Mouse (Mus musculus) naive thymus-derived CD4-positive, alpha-beta T cell, adult 2 months (primary cell): Measurements from ENCODE around the gene Pdcl3.

Experiments used
- DNase-seq: peaks from one replicate; pipeline ENCODE4 v3.0.0-alpha.2; 2011; ENCODE audit warnings: low read depth

Pdcl3 gene

GRCm38 (mm10) chr1:38985308-38985707 is at the start of gene Pdcl3:
Pdcl3 (plus strand) TSS chr1:38985608.
- no peak for DNase-seq

- peak; percentile 80 for DNase-seq
Measured at GRCm38 (mm10) chr1:38936780-38937179, 48.6 kb upstream of the Pdcl3 start.

- no peak for DNase-seq
Measured at GRCm38 (mm10) chr1:38938849-38939248, 46.6 kb upstream of the Pdcl3 start, which contains the start of gene Nms. Nms (plus strand) TSS chr1:38939149.

- no peak for DNase-seq
Measured at GRCm38 (mm10) chr1:38939608-38940007, 45.8 kb upstream of the Pdcl3 start.

GRCm38 (mm10) chr1:38956457-38956856 is 29.0 kb upstream of the Pdcl3 start:
- no peak for DNase-seq

DNA sequence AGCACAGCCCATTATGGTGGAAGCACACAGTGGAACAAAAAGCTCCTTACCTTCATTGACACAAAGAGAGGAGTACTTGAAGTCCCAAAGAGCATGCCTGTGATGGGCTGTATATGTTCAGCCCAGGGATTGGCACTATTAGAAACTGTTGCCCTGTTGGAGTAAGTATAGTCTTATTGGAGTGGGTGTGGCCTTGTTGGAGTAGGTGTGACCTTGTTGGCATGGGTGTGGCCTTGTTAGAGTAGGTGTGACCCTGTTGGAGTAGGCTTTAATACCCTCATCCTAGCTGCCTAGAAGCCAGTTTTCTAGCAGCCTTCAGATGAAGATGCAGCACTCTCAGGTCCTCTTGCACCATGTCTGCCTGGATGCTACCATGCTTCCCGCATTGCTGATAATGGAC is 16.3 kb upstream of the Pdcl3 start:
- DNase-seq, result no peak

GRCm38 (mm10) chr1:38971712-38972111 is 13.7 kb upstream of the Pdcl3 start:
- no peak for DNase-seq

- no peak for DNase-seq
Measured at GRCm38 (mm10) chr1:38972986-38973592, 12.3 kb upstream of the Pdcl3 start.

DNA sequence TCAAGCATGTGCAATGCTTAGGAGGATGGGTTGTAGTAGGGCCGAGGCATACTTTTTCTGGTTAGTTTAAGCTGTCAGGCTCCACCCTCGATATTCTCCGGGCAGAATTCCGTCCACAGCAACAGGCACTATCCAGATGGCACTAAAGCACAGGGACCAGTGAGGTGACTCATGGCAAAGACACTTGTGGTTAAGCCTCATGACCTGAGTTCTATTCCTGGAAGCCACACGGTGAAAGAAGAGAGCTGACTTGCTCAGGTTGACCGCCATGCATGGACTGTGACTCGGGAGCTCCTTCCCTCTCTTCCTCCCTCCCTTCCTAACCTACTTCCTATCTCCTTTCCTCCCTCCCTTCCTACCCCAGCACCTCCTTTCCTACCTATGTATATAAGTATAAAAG is 5.5 kb upstream of the Pdcl3 start:
- DNase-seq, result no peak

- DNase-seq, result no peak
Measured at GRCm38 (mm10) chr1:38983870-38984269, 1.5 kb upstream of the Pdcl3 start.

DNA sequence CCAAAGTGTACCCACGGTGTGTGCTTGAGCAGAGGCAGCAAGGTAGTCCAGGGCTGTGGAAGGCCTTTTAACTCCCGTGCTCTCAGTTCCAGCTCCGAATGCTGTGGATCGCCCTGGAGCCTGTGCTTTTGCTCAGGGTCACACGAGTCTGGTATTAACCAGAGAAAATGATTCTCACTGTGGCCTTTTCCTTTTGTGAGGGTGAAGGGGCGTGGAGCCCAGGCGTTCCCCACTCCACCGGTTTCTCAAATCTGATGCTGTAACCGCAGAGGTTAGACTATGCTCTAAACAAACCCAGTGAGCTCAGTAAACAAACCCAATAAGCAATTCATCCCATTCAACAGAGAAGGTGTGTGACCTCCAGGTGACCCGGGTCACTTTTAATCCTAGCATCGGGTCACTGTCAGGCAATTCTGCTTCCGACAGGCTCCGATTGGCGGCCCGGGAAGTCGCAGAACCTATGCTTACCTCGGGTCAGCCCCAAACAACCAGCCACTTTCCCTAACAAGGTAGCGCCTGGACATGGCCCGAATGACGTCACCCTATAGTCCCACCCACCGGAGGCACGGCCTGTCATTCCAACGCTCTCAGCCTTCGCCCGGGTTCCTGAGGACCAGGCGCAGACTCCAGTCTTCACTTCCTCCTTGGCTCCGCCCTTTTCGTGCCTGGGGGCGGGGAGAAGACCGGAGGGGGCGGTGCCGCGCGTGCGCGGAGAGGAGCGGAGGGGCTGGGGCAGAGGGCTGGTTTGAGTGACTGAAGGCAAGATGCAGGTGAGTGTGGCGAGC is 1.9 kb downstream of the Pdcl3 start:
- peak; percentile 96 for DNase-seq

- no peak for DNase-seq
Measured at GRCm38 (mm10) chr1:38987865-38988211, 2.4 kb downstream of the Pdcl3 start.

GRCm38 (mm10) chr1:38988357-38988756 is 2.9 kb downstream of the Pdcl3 start:
- DNase-seq, result no peak

DNA sequence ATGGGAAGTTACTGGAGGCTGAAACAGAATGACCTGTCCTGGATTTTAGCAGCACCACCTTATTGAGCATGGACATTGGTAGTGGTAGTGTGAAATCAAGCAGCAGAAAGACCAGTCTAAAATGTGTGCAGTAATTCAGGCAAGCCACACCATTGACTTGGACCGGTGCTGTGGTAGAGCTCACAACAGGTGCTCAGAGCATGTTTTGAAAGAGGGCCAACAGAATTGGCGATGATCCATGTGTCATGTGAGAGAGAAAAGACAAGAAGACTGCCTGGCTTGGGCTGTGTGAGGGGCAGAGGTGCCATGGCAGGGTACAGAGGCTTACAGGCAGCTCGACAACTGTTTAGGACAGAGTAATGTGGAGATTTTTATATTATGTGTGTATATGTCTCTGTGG is 7.0 kb downstream of the Pdcl3 start:
- no peak for DNase-seq

GRCm38 (mm10) chr1:39001106-39001505 is 15.7 kb downstream of the Pdcl3 start:
- peak; percentile 88 for DNase-seq

- no peak for DNase-seq
Measured at GRCm38 (mm10) chr1:39005751-39006354, 20.4 kb downstream of the Pdcl3 start.

DNA sequence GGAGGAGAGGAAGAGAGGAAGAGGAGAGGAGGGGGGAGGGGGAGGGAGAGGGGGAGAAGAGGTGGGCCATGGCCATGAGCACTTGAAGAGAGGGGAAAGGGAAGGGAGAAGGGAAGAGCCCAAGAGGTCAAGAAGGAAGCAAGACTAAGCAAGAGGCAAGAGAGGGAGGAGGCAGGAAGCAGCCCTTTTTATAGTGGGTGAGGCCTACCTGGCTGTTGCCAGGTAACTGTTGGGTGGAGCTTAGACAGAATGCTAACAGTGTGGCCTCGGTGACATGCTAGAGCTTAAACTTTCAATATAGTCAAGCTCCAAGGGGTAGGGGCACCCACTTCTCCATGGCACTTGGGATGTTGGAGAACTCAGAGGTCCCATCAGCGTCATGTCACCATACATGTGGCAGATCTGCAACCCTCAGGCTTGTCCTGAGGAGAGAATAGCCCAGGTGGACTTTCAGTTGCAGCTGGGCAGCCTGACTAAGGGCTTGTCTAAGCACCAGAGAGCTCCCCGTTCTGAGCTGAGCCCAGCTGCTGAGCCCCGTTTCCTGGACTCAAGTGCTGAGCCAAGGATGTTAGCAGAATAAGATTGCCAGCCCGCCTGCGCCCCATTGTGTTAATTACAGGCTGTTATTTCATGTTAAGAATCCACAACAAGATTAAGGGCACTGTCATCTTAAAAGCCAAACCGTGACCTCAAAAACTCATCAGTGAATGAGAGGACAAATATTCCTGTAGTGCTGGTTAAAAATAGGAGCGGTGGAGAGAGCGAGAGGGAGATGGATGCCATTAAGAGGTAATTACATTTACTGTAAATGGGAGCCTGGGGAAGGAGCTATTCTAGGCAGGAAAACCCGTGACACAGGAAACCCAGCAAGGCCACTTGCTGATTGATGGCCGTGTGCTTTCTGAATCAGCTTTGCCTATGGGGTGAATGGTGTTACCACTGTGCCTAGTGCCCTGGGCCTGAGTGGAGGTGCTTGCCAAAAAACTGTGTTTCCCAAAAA is 21.7 kb downstream of the Pdcl3 start:
- DNase-seq, result peak; percentile 33

DNA sequence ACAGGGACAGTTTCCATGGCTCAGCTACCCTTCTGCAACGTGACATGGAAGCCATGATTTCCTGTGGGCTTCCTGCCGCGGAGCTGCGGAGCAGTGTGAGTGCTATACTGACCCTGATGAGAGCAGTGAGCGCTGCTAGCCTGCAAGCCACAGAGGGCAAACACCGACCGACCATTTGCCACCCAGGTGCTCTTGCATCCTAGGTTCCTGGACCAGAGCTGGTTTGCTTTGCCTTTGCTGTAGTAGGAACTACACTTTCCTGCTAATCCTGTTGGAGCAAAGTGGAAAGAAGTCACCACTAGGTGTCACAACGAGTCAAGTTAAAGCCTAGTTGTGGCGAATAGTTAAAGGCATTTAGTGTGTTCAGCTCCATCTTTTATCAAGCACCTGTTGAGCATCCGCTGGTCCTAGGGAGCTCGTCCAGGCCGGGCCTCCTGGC is 25.2 kb downstream of the Pdcl3 start:
- peak; percentile 89 for DNase-seq

GRCm38 (mm10) chr1:39012576-39012975 is 27.2 kb downstream of the Pdcl3 start:
- DNase-seq, result no peak

DNA sequence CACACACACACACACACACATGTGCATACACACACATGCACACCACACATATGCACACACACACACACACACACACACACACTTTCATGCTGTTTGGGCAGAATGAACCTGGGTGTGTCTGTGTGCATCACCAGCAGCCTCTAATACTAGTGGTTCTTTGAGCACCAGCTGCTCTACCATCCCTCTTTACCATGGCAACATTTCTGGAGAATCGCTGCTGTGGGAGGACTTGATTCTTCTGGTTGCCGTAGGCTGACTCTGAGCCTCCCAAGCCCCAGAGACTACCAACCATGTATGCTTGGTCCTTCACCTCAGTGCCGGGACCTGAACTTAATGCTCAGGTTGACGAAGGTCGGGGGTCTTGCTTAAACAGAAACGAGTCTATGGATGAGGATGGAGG is 28.4 kb downstream of the Pdcl3 start:
- no peak for DNase-seq

DNA sequence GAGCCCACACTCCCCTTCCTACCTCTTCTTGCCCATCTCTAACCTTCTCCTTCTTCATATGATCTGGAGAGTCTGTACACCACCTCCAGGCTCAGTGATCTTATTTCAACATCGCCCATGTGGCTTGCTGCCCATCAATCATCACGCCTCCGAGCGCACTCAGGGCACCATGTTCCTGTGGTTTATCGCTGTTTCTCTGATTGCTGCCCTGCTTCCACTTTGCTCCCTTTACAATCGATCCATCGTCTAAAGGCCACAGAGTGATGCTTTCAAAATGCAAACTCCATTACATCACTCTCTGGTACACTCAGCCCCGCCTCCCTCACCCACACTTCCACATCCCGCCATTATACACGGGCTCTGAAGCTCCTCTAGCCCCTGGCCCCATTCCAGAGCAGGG is 30.1 kb downstream of the Pdcl3 start:
- no peak for DNase-seq

DNA sequence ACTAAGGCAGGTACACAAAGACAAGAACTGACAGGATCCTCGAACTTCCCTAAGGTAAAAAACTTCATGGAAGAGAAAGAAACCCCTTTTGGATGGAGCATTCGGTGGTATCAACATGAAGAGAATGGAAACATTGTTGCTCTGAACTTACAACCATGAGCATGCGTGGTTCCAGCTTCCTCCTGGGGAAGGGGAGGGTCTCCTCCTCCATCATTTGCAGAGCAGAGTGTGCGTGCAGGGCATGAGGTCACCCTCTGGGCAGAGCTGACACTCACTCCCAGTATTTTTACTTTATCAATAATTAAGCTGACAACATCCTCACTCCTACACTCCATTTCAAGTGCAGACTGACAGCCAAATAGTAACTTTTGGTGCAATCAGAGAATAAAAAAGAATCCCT is 32.5 kb downstream of the Pdcl3 start:
- DNase-seq, result no peak
